Mouse (Mus musculus): ENCODE data around the gene Serp2.
A peak's percentile ranks its signal among the peaks of the same experiment; 100 is the strongest.
"Not testable (repeated sequence)": the region's sequence is repeated elsewhere in the genome, so short reads cannot be mapped to it uniquely, and the experiment has no call there.

Gene Serp2

DNA sequence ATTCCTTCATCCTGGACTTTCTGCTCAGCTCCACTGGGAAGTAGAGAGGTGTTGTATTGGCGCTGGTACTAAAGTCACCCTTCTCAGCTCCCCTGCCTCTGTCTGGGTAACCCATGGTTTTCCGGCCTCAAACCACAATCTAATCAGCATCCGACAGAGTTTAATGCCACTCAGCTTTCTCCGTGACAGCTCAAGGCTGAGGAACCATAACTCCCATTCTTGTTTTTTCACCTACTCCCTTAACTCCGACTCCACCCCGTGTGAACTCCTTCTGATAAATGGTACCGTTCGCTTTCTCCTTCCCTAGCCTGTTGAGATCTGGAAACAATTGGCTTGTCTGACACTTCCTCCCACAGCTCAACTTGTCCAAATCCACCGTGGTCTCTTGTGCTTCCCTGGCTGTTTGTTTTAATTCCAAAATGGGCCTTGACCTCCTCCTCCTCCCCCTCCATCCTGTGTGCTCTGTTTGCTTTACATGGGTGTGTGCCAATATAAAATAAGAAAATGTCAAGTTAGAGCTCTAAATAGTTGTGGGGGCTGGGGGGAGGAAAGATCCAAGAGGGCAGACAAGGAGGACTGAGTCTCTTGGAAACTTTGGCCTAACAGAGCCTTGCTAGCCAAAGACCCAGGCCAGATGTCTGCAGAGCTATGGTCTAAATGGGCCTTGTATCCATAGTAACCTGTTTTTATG lies 12.7 kb upstream of the Serp2 start:
- DNase-seq: no peak

DNA sequence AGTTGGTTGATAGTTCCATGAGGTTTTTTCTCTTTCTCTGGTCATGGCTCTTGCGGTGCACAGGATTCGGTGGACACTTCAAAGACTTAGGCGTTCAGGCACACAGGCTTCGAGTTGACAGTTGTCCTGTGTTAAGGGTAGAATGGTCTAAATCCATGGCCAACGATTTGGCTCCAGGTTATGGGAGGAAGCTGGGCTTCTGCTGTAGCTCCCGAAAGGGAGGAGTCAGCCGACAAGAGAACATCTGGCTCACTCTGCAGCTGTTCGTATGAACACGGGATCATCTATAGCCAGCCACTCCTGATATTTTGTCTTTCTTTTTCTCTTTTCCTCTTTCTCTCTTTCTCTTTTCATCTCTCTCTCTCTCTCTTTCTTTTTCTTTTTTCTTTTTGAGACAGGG lies 11.9 kb upstream of the Serp2 start:
- DNase-seq: no peak

DNA sequence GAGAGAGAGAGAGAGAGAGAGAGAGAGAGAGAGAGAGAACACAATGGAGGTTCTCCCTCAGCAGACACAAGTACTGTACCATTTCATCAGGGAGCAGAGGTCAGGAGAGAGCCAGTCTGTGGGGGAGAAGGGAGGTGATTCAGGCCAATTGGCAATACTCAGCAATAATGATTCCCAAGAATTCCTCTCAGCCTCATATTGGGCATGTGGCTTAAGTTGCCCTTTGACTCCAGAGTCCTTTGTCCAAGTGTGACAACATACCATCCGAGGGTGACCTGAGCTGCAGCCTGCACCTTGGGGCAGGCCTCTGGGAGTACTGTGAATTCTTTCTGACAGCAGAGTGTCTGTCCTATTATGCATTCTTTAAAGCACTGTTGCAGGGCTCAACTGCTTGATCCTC lies 10.6 kb upstream of the Serp2 start:
- DNase-seq: peak; percentile 47

DNA sequence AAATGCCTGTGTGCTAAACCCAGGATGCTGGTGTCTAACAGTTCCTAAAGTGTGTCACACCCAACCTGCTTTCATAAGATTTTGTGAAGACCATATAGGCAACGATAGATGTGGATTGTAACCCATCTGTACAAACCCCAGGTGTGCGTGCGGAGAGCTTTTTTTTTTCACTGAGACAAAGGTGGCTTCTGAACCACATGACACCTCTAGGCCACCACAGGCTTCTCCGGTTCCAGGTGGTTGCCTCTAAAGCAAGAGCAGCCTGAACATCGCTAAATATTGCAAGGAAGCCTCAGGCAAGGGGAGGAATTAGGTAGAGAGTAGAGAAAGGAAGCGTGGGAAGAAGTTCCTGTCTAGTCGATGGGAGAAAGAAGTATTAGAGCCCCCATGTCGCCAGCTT lies 10.0 kb upstream of the Serp2 start:
- no peak for DNase-seq

DNA sequence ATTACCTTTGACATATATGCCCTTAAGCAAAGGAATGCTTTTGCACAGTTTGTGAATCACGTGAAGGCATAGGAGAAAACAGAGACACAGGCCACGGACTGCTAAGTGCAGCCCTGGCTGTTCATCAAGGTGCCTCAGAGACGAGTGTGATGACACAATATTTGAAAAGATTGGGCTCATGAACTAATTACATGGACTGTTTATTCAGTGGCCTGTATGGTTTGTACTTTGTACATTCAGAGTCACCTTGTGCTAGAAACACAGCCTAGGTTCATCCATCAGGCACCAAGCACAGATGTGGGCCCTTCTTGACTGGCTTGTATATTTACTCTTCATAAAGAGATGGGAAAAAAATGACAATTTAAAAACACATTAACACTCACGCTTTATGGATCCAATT lies 9.5 kb upstream of the Serp2 start:
- DNase-seq: no peak

DNA sequence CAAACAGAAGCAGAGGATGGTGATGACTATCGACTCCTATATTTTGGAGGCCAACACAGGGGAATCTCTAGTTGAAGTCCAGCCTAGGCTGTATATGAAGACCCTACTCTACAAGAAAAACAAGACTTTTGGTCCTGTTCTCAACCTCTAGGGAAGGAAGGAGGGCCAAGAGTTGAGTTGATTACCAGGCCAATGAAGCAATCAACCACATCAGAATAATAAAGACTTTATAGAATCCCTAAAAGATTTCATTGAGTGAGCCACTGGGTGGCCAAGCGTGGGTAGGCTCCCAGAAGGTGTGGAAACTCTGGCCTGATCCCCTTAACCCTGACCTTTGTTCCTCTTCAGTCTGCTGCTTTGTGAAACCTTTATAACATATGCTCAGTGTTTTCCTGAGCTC lies 2.5 kb upstream of the Serp2 start:
- no peak for DNase-seq

DNA sequence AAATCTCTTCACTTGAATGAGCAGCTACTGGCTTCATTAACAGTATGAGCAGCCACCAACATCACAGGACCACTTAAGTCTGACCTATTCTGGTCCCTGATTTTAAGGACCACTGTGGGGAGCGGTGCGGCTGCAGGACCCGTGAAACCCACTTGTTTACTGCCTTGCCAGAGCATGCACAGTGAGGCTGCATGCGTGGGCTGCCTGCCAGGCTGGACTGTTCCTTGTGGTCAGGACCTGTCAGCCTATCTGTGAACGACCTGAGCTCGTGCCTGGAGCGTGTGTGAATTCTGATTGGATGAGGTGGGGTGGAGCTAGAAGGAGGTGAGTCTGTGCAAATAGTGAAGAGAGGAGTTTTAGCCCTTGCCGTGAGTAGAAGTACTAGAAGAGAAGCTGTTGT lies 1.5 kb upstream of the Serp2 start:
- not testable (repeated sequence) for DNase-seq

DNA sequence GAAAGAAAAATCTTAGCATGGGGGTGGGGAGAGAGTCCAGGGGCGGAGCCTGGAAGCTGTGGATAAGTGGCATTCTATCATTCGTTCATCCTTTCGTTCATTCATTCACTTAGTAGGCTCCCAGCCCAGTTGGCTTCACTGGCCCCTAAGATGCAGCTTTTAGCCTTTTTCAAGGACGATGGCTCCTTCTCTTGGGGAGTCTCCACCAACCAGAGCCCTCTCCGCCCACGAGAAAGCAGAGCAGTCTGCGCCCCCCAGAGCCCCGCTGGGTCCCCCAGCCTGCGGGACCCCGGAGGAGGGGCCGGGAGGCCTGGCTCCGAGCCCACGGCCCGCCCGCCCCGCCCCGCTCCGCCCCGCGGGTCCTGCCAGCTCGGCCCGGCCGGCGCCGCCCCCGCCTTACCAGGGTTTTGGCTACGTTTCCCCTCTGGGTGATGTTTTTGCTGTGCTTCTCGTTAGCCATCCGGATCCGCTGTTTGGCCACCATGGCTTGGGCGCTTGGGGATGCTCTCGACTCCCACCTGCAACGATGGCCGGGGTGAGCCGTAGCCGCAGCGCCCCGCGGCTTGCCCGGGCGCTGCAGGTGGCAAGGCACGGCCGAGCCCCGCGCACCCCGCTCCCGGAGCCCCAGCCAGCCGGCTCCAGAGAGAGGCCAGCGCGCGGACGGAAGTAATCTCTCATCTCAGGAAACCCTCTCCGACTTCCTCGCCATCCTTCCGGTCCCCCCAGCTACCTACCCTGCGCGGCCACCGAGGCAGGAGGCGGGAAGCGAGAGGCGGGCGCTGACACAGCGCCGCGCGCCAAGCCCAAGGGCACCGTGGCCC lies 448 bp downstream of the Serp2 start:
- DNase-seq: peak; percentile 80

DNA sequence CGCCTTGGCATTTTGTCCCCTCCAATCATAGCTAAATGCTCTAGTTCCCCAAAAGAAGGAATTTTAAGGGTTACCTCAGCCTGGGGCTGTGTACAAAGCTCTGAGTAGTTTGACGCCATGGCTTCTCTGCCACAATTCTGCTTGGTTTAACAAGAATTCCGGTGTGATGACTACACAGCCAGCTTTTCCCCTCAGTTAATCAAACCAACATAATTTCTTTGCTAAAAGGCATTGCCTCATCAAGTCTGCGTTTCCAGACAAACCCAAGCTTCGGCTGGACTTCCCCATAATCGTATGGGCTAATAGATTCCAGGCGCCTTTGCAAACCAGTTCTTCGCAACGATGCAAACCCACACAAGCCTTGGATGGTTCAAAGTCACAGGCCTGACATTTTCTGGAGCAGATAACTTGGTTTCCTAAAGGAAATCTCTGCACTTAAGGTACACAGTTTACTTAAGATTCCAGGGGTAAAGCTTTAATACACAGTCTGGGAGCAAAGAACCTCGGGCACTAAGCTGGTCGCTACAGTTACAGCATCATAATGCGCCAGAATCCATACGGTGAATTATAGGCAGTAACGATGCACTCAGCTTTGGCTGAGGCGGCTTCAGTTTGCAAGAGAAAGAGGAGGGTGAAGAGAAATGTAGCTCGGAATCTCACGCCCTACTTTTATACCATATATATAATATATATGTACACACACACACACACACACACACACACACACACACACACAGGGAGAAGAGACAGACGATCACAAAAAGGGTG lies 1.2 kb downstream of the Serp2 start:
- no peak for DNase-seq

DNA sequence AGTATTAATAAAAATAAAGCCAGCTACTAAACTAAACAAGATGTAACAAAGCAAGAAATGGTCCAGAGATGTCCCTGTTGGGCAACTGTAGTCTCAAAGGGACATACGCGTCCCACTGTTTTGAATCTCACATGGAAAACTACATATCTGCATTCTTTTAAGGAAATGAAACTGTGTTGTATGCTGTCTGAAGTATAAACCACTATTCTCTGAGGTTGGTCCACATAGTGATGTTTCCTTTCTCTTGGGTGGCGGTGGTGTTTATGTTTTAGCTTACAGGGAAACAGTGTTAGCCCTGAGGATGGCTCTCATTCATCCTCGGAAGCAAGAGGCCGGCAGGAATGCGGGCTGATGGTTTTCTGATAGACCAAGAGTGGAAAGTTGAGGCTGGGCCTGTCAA lies 12.6 kb downstream of the Serp2 start:
- no peak for DNase-seq

DNA sequence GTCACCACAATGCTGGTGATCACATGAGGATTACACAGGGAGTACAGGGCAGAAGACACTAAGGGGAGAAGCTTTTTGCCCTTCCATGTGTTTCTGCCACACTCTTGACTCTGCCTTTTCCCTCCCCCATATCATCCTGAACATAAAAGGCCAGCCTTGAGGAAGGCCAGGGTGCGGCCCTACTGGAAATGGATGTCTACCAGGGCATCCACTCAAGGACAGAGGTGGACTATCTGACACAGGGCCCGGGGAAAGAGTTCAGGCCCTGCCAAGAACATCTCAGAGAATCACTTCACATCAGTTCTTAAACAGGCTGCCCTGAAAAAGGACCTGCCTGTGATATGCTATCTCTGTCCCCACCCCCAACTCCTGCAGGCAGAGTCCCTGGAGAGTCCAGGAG lies 15.3 kb downstream of the Serp2 start:
- DNase-seq: no peak

DNA sequence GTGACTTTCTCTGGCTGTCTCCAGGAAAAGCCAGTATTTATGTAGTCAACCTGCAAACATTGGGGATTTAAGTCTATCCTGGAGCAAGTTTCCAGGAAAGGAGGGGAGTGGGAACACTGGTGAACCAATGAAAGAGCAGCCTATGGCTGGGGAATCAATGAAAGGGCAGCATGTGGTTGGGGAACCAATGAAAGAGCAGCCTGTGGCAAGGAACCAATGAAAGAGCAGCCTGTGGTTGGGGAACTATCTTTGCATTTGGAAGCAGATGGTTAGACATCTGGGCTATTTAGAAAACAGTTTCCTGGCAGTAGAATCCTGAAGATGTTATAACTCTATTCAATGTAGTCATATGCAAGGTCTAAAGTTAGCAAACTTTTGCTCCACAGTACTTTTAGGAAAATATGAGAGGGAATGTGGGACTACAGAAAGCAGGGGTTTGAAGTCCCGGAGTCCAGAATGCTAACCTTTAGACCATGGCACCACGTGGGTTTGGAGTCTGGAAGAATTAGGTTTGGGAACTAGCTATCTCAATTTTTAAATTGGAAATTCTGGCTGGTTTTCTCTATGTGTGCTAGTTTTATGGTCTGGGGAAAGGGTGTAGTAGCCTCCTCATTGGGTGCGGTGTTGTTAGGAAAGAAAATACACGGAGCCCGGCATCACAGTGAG lies 16.6 kb downstream of the Serp2 start:
- no peak for DNase-seq

DNA sequence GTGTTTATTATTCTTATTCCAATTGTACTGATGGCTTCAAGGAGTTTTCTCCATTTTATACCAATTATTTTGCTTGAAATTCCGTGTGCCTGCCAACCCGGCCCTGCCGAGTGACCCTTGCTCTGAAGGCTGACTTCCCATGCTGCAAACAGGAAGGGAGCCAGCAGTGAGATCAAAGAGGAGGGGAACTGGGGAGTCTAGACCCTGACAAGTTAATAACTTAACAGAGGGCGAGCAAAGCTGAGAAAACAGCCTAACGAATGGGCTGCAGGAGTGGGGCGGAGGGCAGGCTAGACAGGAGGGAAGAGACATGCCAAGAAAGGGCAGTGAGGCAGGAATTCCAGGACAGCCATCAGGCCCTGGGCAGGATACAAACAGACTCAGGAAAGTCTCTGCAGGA lies 19.8 kb downstream of the Serp2 start:
- peak; percentile 74 for DNase-seq

DNA sequence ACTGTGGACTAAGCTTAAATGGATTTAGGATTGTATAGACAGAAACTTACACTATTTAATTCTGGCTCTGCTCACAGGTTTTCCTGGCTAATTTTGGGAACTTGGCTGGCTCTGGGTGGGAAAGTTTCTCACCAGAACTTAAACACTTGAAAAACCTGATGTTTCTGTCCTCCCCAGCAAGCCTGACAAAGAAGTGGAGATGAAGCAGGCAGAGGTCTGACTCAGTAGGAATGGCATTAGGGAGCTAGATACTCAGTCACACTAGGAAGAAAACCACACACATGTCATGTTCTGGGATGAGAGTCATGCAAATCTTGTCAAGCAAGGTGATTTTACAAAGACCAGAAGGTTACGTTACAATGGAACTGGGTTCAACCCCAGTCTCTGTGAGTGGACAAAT lies 21.6 kb downstream of the Serp2 start:
- DNase-seq: no peak

DNA sequence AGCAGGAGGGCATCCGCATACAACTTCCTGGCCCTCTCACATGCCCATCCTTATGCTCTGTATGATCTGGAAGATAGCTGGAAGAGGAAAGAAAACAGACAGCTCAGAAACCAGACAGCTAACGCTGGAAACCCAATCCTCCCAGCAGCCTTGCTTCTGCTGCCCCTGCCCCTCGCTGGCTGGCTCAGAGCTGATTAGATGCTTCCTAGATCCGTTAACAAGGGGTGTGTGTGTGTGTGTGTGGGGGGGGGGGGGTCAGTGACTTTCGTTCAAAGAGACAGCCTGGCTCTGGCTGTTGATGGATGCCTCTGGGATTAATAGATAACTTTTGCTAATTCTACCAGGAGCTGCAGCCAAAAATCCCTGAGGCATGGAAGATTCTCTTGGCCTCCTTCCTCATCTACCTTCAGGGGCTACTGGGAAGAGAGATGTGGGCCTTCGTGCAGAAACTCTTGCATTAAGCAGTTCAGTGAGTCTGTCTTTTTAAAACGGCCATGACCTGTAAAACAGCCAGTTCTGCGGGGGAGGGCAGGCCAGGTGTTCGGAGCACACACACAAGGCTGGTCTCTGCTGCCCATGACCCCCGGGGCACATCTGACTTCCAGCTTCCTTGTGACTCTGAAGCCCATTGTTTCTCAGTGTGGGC lies 23.4 kb downstream of the Serp2 start:
- peak; percentile 70 for DNase-seq

DNA sequence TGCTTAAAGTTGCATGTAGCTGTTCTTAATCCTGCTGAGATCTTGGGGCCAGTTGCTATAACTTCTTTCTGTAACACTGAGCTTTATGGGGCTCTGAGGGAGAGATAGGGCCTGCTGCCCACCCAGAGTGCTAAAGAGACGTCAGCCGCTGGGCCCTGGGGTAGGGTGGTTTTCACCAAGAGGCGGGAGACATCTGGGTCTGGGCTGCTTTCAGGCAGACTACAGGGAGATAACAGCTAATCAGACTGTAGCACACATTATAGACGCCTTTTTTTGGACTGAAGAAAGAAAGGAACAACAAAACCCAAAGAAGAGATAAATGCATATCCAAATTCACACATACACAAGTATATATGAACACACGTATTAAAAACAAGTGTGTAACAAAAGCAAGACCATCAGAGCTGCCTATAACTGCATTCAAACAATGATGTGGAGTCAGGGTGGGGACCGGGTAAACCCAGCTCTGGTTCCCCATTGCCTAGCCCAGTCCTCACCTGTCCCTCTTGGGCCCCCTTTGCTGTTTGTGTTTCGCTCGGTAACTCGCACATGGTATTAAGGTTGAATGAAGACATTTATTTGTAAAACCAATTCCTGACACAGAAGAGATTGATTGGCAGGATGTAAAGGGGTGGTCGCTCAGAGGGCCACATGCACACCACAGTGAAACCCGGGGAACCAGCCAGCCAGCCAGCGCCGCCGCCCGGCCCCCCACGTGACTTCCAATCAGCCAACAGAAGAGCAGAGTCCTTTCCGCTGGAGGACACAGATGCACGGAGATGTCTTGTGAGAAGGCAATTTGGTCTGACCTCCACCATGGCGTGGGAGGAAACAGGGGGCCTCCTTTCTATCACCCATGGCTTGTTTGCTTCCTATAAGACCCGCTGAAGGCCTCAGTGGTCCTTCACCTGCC lies 24.2 kb downstream of the Serp2 start:
- DNase-seq: peak; percentile 75

DNA sequence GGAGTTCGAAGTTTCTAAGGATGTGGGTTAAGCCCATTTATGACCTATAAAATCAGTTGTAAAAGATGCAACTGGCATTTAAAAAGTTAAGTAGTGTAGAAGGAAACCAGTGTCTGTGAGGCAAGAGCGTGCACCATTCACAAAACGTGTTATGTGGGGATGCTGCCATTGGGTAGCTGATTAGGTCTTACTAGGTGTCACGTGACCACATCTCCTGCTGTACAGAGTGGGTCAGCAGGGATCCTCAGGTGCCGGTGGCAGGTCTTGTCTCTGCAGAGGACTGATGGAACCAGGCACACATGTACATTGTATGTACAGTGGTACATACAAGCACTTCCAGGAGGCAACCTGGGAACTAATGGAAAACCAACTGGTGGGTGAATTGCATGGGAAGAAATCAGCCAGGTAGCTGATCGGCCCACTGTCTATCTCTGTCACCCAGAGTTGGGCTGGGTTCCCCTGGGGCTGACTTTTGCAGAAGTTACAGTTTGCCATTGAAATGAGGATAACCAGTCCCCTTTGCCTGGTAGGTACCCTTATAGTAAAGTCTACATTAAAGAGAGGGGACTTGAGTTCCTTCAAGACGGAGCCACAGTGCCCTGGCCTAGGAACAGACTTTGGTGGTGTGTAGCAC lies 25.5 kb downstream of the Serp2 start:
- DNase-seq: no peak

DNA sequence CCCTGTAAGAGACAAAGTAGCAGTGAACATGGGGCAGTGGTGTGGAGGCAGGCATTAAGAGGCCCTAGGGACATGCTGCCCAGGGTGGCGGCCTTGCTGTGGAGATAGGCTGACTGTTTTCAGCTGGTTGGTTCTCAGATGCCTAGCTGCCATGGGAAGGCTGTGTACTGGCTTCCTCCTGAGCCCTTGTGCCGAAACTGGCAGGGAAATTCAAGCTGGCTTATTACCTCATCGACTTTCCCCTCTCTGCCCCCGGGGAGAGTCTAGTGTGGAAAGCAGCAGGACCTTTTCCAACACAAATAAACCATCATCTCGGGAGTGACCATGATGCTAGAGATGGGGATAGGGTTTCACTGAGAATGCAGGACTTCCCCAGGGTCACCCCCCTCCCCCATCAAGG lies 28.0 kb downstream of the Serp2 start:
- DNase-seq: no peak

DNA sequence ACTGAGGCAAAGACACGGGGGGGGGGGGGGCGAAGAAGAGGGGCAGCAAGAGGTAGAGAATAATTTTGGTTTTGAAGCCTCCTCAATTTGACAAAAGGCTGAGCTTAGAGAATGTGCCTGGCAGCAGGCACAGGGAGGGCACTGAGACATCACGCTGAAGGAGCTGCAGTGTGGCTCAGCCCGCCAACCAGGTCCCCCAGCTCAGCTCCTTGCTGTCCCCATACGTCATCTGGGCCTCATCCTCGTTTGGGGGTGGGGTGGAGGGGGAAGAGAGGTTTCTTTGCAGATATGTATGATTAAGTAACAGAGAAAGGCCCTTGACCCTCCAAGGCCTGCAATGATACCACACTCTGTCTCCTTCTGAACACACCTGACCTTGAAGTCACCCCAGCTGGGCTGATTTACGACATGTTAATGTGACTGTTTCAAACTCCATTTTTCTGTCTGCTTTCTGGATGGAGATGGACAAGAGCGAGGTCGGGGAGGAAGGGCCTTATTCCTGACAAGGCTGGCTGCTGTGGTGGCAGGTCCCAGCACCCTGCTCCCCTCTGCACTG lies 28.9 kb downstream of the Serp2 start:
- DNase-seq: no peak

DNA sequence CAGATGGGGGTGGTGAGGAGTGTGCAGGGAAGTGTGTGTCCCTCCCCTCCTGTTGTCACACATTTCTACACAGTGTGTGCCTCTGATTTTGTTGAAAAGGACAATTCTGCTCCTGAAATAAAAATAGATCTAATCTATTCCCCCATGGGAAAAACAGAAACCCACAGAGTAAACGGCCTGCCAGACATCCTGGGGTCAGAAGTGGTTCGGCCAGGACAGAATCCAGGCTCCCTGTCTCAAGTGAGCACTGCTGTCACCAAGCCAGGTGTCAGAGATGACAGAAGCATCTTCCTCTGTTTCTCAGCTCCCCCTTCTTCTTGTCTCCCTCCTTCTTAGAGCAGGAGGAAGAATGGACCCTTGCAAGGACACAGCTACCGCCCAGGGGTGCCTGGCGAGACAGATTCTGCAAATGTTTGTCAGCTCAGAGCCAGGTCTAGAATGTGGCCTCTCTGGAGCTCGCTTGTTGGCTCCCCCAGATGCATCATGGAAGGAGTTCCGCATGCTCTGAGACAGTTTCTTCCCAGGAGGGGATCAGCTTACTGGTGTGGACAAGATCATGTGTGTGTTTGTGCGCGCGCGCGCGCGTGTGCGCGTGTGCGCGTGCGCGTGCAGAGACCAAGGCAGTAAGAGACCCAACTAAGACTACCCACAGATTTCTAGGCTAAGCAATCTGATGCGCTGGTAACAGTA lies 29.5 kb downstream of the Serp2 start:
- DNase-seq: no peak

Measured in kidney, adult 18-20 months (tissue).